Mouse (Mus musculus) heart, adult 2 months (tissue): ENCODE measurements at regions not wholly inside any gene's neighbourhood (a gene's known extent, or its start where the extent isn't known, plus 50 kb on each side); places are given as distances from the start of the nearest gene placed in this dataset.

Experiments
- DNase-seq, 2 experiments: peaks; one replicate each; pipeline ENCODE4 v3.0.0; 2021
- H3K27ac ChIP-seq: fragments of 200-600 bp; 2 replicates; pipeline ENCODE4 v1.8.1; 2022
- H3K27me3 ChIP-seq: fragments of 200-500 bp; 2 replicates; pipeline ENCODE4 v1.6.1; 2012; ENCODE audit warnings: mild to moderate bottlenecking, low read length, inconsistent platforms, mixed read lengths; ENCODE audit not compliant: control insufficient read depth, insufficient read depth
- H3K36me3 ChIP-seq: fragments of 200-500 bp; 2 replicates; pipeline ENCODE4 v1.6.1; 2012; ENCODE audit warnings: low read length, inconsistent platforms; ENCODE audit not compliant: control insufficient read depth, insufficient read depth
- H3K4me1 ChIP-seq: fragments of 200-500 bp; 2 replicates; pipeline ENCODE4 v1.6.1; 2011; ENCODE audit warnings: low read length; ENCODE audit not compliant: control insufficient read depth, insufficient read depth
- H3K4me3 ChIP-seq: fragments of 200-600 bp; 2 replicates; pipeline ENCODE4 v1.8.1; 2022
- H3K79me2 ChIP-seq: fragments of 200-500 bp; replicated peaks from 2 replicates; pipeline ENCODE4 v1.6.1; 2012; ENCODE audit warnings: mild to moderate bottlenecking, inconsistent platforms, low read length, moderate library complexity, mixed read lengths; ENCODE audit not compliant: control insufficient read depth, insufficient read depth
- H3K9ac ChIP-seq: fragments of 200-500 bp; 2 replicates; pipeline ENCODE4 v1.6.1; 2012; ENCODE audit warnings: low read depth, mild to moderate bottlenecking, control low read depth, inconsistent platforms, low read length, mixed read lengths
- CTCF ChIP-seq: fragments of 200-600 bp; IDR thresholded peaks from 2 replicates; pipeline ENCODE4 v1.8.1; 2022; ENCODE audit warnings: antibody characterized with exemption, mild to moderate bottlenecking, moderate library complexity
- EP300 ChIP-seq: fragments of 200-500 bp; IDR thresholded peaks from 2 replicates; pipeline ENCODE4 v1.6.1; 2011; ENCODE audit warnings: low read depth, low read length, control low read depth; ENCODE audit not compliant: insufficient read depth
- POLR2A ChIP-seq: fragments of 200-500 bp; IDR thresholded peaks from 2 replicates; pipeline ENCODE4 v1.6.1; 2011; ENCODE audit warnings: mild to moderate bottlenecking, low read depth, low read length, control low read depth; ENCODE audit not compliant: insufficient read depth
- WGBS: fragments of 180-500 bp; shearing (Covaris S2); methylation state at CpG from one replicate; pipeline ENCODE4 v1.1.7; 2018; 5-methylcytosine and 5-hydroxymethylcytosine counted together
- intact Hi-C: fragments of 180-260 bp; cut with DNase I; formaldehyde crosslinking; loops from one replicate; pipeline ENCODE4 v1.15.1; 2025

GRCm38 (mm10) chr16:58194619-58195497, 213.4 kb upstream of the Dcbld2 start:
- TF ChIP-seq EP300 (no peak), POLR2A (no peak), CTCF (no peak)
- Histone ChIP-seq H3K4me3 (no peak overlapping the region), H3K4me1 (no peaks in the 10 kb centered on the region), H3K27me3 (no peaks in the 10 kb centered on the region), H3K36me3 (no peaks in the 10 kb centered on the region), H3K79me2 (no peaks in the 10 kb centered on the region), H3K9ac (no peak overlapping the region), H3K27ac (no peak overlapping the region)
- intact Hi-C loops, result no loop called here
- 79% methylated on average over 5 of the region's 5 CpGs for WGBS
- no peak for DNase-seq

GRCm38 (mm10) chr16:58211872-58212271, 196.4 kb upstream of the Dcbld2 start:
- no peak overlapping the region for H3K27ac ChIP-seq
- H3K4me3 ChIP-seq, result no peak overlapping the region
- 31% methylated on average over 2 of the region's 2 CpGs for WGBS
- no peak for TF ChIP-seq POLR2A
- TF ChIP-seq EP300, result no peak
- TF ChIP-seq CTCF, result no peak
- intact Hi-C loops, result no loop called here
- no peaks in the 10 kb centered on the region for H3K36me3 ChIP-seq
- no peaks in the 10 kb centered on the region for H3K79me2 ChIP-seq
- H3K27me3 ChIP-seq, result no peaks in the 10 kb centered on the region
- H3K4me1 ChIP-seq, result no peaks in the 10 kb centered on the region
- peak; percentile 8 to 16 for DNase-seq
- H3K9ac ChIP-seq, result no peak overlapping the region

GRCm38 (mm10) chr16:58234686-58235085, 173.6 kb upstream of the Dcbld2 start:
- Histone ChIP-seq H3K36me3 (no peaks in the 10 kb centered on the region), H3K4me3 (no peak overlapping the region), H3K27ac (no peak overlapping the region), H3K79me2 (no peaks in the 10 kb centered on the region), H3K9ac (no peak overlapping the region), H3K27me3 (no peaks in the 10 kb centered on the region), H3K4me1 (no peaks in the 10 kb centered on the region)
- intact Hi-C loops, result no loop called here
- DNase-seq, result no peak
- TF ChIP-seq POLR2A (no peak), CTCF (no peak), EP300 (no peak)

GRCm38 (mm10) chr16:58236857-58237256, 171.4 kb upstream of the Dcbld2 start:
- 77% methylated on average over 1 of the region's 1 CpGs for WGBS
- no peaks in the 10 kb centered on the region for H3K36me3 ChIP-seq
- TF ChIP-seq CTCF (no peak), POLR2A (no peak), EP300 (no peak)
- no peak overlapping the region for H3K4me3 ChIP-seq
- H3K9ac ChIP-seq, result no peak overlapping the region
- DNase-seq, result no peak
- H3K4me1 ChIP-seq, result no peaks in the 10 kb centered on the region
- intact Hi-C loops, result no loop called here
- H3K79me2 ChIP-seq, result no peaks in the 10 kb centered on the region
- H3K27ac ChIP-seq, result no peak overlapping the region
- H3K27me3 ChIP-seq, result no peaks in the 10 kb centered on the region

GRCm38 (mm10) chr16:58276281-58276680, 132.0 kb upstream of the Dcbld2 start:
- 83% methylated on average over 3 of the region's 3 CpGs for WGBS
- Histone ChIP-seq H3K4me1 (no peaks in the 10 kb centered on the region), H3K4me3 (no peak overlapping the region), H3K27ac (no peak overlapping the region), H3K27me3 (no peaks in the 10 kb centered on the region), H3K9ac (no peak overlapping the region), H3K36me3 (no peaks in the 10 kb centered on the region), H3K79me2 (no peaks in the 10 kb centered on the region)
- no peak for DNase-seq
- TF ChIP-seq POLR2A (no peak), CTCF (no peak), EP300 (no peak)
- intact Hi-C loops, result no loop called here

GRCm38 (mm10) chr16:58281474-58281873, 126.8 kb upstream of the Dcbld2 start:
- H3K4me3 ChIP-seq, result no peak overlapping the region
- DNase-seq, result no peak

More at GRCm38 (mm10) chr16:58281474-58281873, 126.8 kb upstream of the Dcbld2 start:
- Histone ChIP-seq H3K9ac (no peak overlapping the region), H3K79me2 (no peaks in the 10 kb centered on the region), H3K4me1 (no peaks in the 10 kb centered on the region), H3K27me3 (no peaks in the 10 kb centered on the region), H3K27ac (no peak overlapping the region), H3K36me3 (no peaks in the 10 kb centered on the region)
- intact Hi-C loops, result loop anchor here (1.0 to 5.0 kb wide), 3 partner anchors 612 to 669 kb away; no protein-coding TSS in a partner anchor
- TF ChIP-seq EP300, result no peak
- TF ChIP-seq CTCF, result peak; percentile 75
- 38% methylated on average over 3 of the region's 3 CpGs for WGBS
